Mouse (Mus musculus) CH12.LX (cell line): Measurements from ENCODE around the gene Nkx2-3. TPM values are rescaled to one million over a fixed set of nuclear protein-coding genes. Genes with fewer than 3 reads are reported as not detected.

Source experiments
- DNase-seq: peaks from one replicate; pipeline ENCODE4 v3.0.0-alpha.2; 2013; ENCODE audit errors: extremely low read depth
- H3K27ac ChIP-seq: 2 replicates; pipeline ENCODE4 v1.5.1; 2012; ENCODE audit warnings: low read depth, mild to moderate bottlenecking, control low read depth, moderate library complexity; ENCODE audit not compliant: insufficient read depth
- H3K27me3 ChIP-seq: replicated peaks from 2 replicates; pipeline ENCODE3; 2012; ENCODE audit warnings: inconsistent platforms
- H3K36me3 ChIP-seq, 2 experiments: replicated peaks in 1 of 2; 2 replicates each; pipeline versions ENCODE3 to v1.6.1; 2012; ENCODE audit warnings: inconsistent platforms in 1 of 2, low read length in 1 of 2, mild to moderate bottlenecking in 1 of 2, mixed read lengths in 1 of 2, moderate library complexity in 1 of 2; ENCODE audit not compliant: control insufficient read depth in 1 of 2, insufficient read depth in 1 of 2
- H3K4me1 ChIP-seq, 2 experiments: 2 replicates each; pipeline ENCODE4 v1.6.1; 2012; ENCODE audit warnings: inconsistent platforms in 1 of 2, moderate library complexity in 1 of 2; ENCODE audit not compliant: insufficient read depth in 2 of 2, control insufficient read depth in 1 of 2
- H3K4me2 ChIP-seq: 2 replicates; pipeline ENCODE4 v1.6.1; 2012; ENCODE audit warnings: low read depth, mild to moderate bottlenecking, control low read depth; ENCODE audit not compliant: poor library complexity, insufficient read depth, severe bottlenecking
- H3K4me3 ChIP-seq, 3 experiments: fragments of 150-350 bp in 1 of 3; sonication (generic) in 1 of 3; replicated peaks in 1 of 3; 2 replicates each; pipeline versions ENCODE3 to v1.5.1; 2011 to 2012; ENCODE audit warnings: low read depth in 2 of 3, low read length in 2 of 3, mild to moderate bottlenecking in 2 of 3, moderate library complexity in 2 of 3, control low read depth in 1 of 3, improper control_type of control experiment in 1 of 3, inconsistent platforms in 1 of 3, mixed read lengths in 1 of 3; ENCODE audit not compliant: poor library complexity in 1 of 3
- H3K79me2 ChIP-seq: replicated peaks from 2 replicates; pipeline ENCODE4 v1.6.1; 2012; ENCODE audit warnings: mild to moderate bottlenecking, moderate library complexity; ENCODE audit not compliant: control insufficient read depth, poor library complexity, insufficient read depth, severe bottlenecking; ENCODE audit errors: extremely low read depth
- H3K9ac ChIP-seq: 2 replicates; pipeline ENCODE4 v1.6.1; 2012; ENCODE audit warnings: low read depth, mild to moderate bottlenecking, control low read depth, moderate library complexity; ENCODE audit not compliant: insufficient read depth
- H3K9me3 ChIP-seq: replicated peaks from 2 replicates; pipeline ENCODE3; 2012; ENCODE audit warnings: low read length, inconsistent platforms, mixed read lengths
- BHLHE40 ChIP-seq: IDR thresholded peaks from 2 replicates; pipeline ENCODE4 v1.6.1; 2011; ENCODE audit warnings: mild to moderate bottlenecking, low read depth, low read length, improper control_type of control experiment
- CHD1 ChIP-seq: IDR thresholded peaks from 2 replicates; pipeline ENCODE4 v1.6.1; 2012; ENCODE audit warnings: low read depth, low read length, improper control_type of control experiment, inconsistent platforms
- CHD2 ChIP-seq: IDR thresholded peaks from 2 replicates; pipeline ENCODE4 v1.6.1; 2011; ENCODE audit warnings: low read length, improper control_type of control experiment
- CTCF ChIP-seq, 2 experiments: IDR thresholded peaks in 1 of 2; conservative IDR thresholded peaks in 1 of 2; 2 replicates each; pipeline ENCODE4 v1.5.1; 2011 to 2012; ENCODE audit warnings: low read depth in 2 of 2, low read length in 2 of 2, improper control_type of control experiment in 1 of 2, inconsistent platforms in 1 of 2, mild to moderate bottlenecking in 1 of 2, moderate library complexity in 1 of 2
- E2F4 ChIP-seq: IDR thresholded peaks from 2 replicates; pipeline ENCODE4 v1.6.1; 2011; ENCODE audit warnings: low read depth, low read length, improper control_type of control experiment; ENCODE audit not compliant: insufficient replicate concordance
- EP300 ChIP-seq: IDR thresholded peaks from 2 replicates; pipeline ENCODE4 v1.6.1; 2011; ENCODE audit warnings: low read length, improper control_type of control experiment
- ETS1 ChIP-seq: conservative IDR thresholded peaks from 2 replicates; pipeline ENCODE4 v1.6.1; 2012; ENCODE audit warnings: low read depth, mild to moderate bottlenecking, inconsistent platforms, low read length, improper control_type of control experiment, moderate library complexity
- GABPA ChIP-seq: IDR thresholded peaks from 2 replicates; pipeline ENCODE4 v1.6.1; 2012; ENCODE audit warnings: low read depth, low read length, improper control_type of control experiment, inconsistent platforms; ENCODE audit not compliant: insufficient replicate concordance
- HCFC1 ChIP-seq: IDR thresholded peaks from 2 replicates; pipeline ENCODE4 v1.6.1; 2012; ENCODE audit warnings: low read depth, mild to moderate bottlenecking, inconsistent platforms, low read length, improper control_type of control experiment
- IRF4 ChIP-seq: IDR thresholded peaks from 2 replicates; pipeline ENCODE4 v1.6.1; 2014; ENCODE audit warnings: low read depth, mild to moderate bottlenecking, inconsistent platforms, low read length, improper control_type of control experiment
- JUN ChIP-seq: IDR thresholded peaks from 2 replicates; pipeline ENCODE4 v1.6.1; 2011; ENCODE audit warnings: low read depth, mild to moderate bottlenecking, low read length, improper control_type of control experiment, moderate library complexity; ENCODE audit not compliant: insufficient read depth
- KAT2A ChIP-seq: IDR thresholded peaks from 2 replicates; pipeline ENCODE4 v1.6.1; 2012; ENCODE audit warnings: low read length, improper control_type of control experiment, inconsistent platforms; ENCODE audit not compliant: insufficient replicate concordance
- MAX ChIP-seq: IDR thresholded peaks from 2 replicates; pipeline ENCODE4 v1.6.1; 2011; ENCODE audit warnings: low read length, improper control_type of control experiment
- MAZ ChIP-seq: IDR thresholded peaks from 2 replicates; pipeline ENCODE4 v1.6.1; 2012; ENCODE audit warnings: low read depth, mild to moderate bottlenecking, inconsistent platforms, low read length, improper control_type of control experiment, moderate library complexity
- MEF2A ChIP-seq: IDR thresholded peaks from 2 replicates; pipeline ENCODE4 v1.6.1; 2014; ENCODE audit warnings: low read depth, mild to moderate bottlenecking, inconsistent platforms, low read length, improper control_type of control experiment, borderline replicate concordance
- MYC ChIP-seq: IDR thresholded peaks from 2 replicates; pipeline ENCODE4 v1.6.1; 2011; ENCODE audit warnings: low read depth, mild to moderate bottlenecking, improper control_type of control experiment, low read length
- NRF1 ChIP-seq: IDR thresholded peaks from 2 replicates; pipeline ENCODE4 v1.6.1; 2014; ENCODE audit warnings: low read depth, mild to moderate bottlenecking, inconsistent platforms, low read length, improper control_type of control experiment, moderate library complexity
- PAX5 ChIP-seq: IDR thresholded peaks from 2 replicates; pipeline ENCODE4 v1.6.1; 2012; ENCODE audit warnings: low read length, inconsistent platforms, mixed read lengths
- POLR2A ChIP-seq: IDR thresholded peaks from 2 replicates; pipeline ENCODE4 v1.6.1; 2011; ENCODE audit warnings: low read depth, mild to moderate bottlenecking, improper control_type of control experiment, low read length
- POLR2AphosphoS2 ChIP-seq: IDR thresholded peaks from 2 replicates; pipeline ENCODE4 v1.6.1; 2011; ENCODE audit warnings: low read depth, low read length, improper control_type of control experiment
- RAD21 ChIP-seq: IDR thresholded peaks from 2 replicates; pipeline ENCODE4 v1.6.1; 2011; ENCODE audit warnings: low read depth, mild to moderate bottlenecking, low read length, improper control_type of control experiment, moderate library complexity
- SIN3A ChIP-seq: IDR thresholded peaks from 2 replicates; pipeline ENCODE4 v1.6.1; 2012; ENCODE audit warnings: low read length, improper control_type of control experiment, inconsistent platforms
- SMC3 ChIP-seq: IDR thresholded peaks from 2 replicates; pipeline ENCODE4 v1.6.1; 2011; ENCODE audit warnings: low read depth, low read length, improper control_type of control experiment
- TBP ChIP-seq: conservative IDR thresholded peaks from 2 replicates; pipeline ENCODE4 v1.6.1; 2011; ENCODE audit warnings: low read depth, low read length, improper control_type of control experiment
- USF1 ChIP-seq: IDR thresholded peaks from 2 replicates; pipeline ENCODE4 v1.6.1; 2014; ENCODE audit warnings: low read depth, mild to moderate bottlenecking, inconsistent platforms, low read length, improper control_type of control experiment
- ZMIZ1 ChIP-seq: IDR thresholded peaks from 2 replicates; pipeline ENCODE4 v1.6.1; 2012; ENCODE audit warnings: low read depth, mild to moderate bottlenecking, inconsistent platforms, low read length, improper control_type of control experiment
- dilution Hi-C: fragments of 300-500 bp; cut with MboI; formaldehyde crosslinking; loops from 2 replicates; pipeline ENCODE4 v1.14.3; 2020; ENCODE audit warnings: low sequenced_read_pairs; ENCODE audit not compliant: extremely low pct_unique_long_range_greater_than_20kb, extremely low pct_ligation_motif_present
- in situ Hi-C: fragments of 300-500 bp; cut with MboI; formaldehyde crosslinking; loops from 3 replicates; pipeline ENCODE4 v1.14.3; 2019; ENCODE audit warnings: low sequenced_read_pairs, low pct_ligation_motif_present, low pct_unique_long_range_greater_than_20kb, mixed read lengths
- polyA plus RNA-seq: library from polyadenylated mRNA; unstranded; fragments of >175 nt; gene quantifications from 2 replicates; pipeline ENCODE4 v1.2.1, GENCODE M21; 2012; ENCODE audit warnings: low read depth; ENCODE audit not compliant: insufficient read length
- total RNA-seq, 2 experiments: library from RNA; depleted of rRNA; stranded (reverse); fragments of 300-350 nt in 1 of 2; fragments of >200 nt in 1 of 2; gene quantifications; 2 replicates each; pipeline ENCODE4 v1.2.3; 2012 to 2014

The Nkx2-3 gene
- total RNA-seq (2012; rRNA removed) = not detected in 2 replicates
- total RNA-seq (2014; rRNA removed) = not detected in 2 replicates
- polyA plus RNA-seq = 0.15 TPM in 1 of 2 replicates, not detected in the other

GRCm38 (mm10) chr19:43612051-43612450 lies at the start of gene Nkx2-3:
Gene Nkx2-3 (plus strand): TSS chr19:43612325.
- in situ Hi-C loops = no loop called here
- H3K9ac ChIP-seq = no peak within 1 kb of the TSS

DNA sequence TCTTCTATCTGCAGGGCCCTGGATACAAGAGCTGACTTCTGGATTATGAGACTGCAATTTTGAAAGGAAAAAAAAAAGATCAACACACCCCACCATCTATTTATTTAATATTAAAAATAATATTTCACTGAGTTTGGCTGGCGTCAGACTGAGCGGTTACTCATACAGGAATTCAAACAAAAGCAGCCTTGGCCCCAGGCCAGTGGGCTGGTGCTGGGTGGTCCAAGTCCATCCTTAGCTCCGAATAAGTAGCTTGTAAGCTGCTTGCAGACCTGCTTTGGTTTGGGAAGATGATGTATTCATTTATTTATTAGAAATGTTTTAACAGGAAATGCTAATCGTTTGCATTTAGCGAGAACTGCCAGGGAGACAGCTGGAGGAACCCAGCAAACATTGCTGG lies 49.0 kb upstream of the Nkx2-3 start:
- H3K27me3 ChIP-seq = no peaks in the 10 kb centered on the region
- H3K27ac ChIP-seq = no peak overlapping the region
- TF ChIP-seq IRF4 (no peak), BHLHE40 (no peak), MEF2A (no peak), MAX (no peak), CHD2 (no peak), SIN3A (no peak), ETS1 (no peak), SMC3 (no peak), MYC (no peak), PAX5 (no peak), GABPA (no peak), CTCF (conservative IDR thresholded peaks at IDR 0.05 in 1 of 2, IDR thresholded peaks at IDR 0.05 in 1 of 2; ENCODE audit: low read depth in 2 of 2, low read length in 2 of 2) (no peak), CHD1 (no peak), RAD21 (no peak), USF1 (no peak)
- H3K79me2 ChIP-seq = no peaks in the 10 kb centered on the region
- no peak overlapping the region for H3K4me3 ChIP-seq
- H3K9ac ChIP-seq = no peak overlapping the region
- no peak overlapping the region for H3K4me2 ChIP-seq
- in situ Hi-C loops (no loop called here), dilution Hi-C loops (no loop called here)
- no peak for DNase-seq
- no peaks in the 10 kb centered on the region for H3K9me3 ChIP-seq
- no peaks in the 10 kb centered on the region for H3K4me1 ChIP-seq
- H3K36me3 ChIP-seq = no peaks in the 10 kb centered on the region

More at GRCm38 (mm10) chr19:43612051-43612450, at the start of gene Nkx2-3:
- Histone ChIP-seq H3K4me3 (no peak within 1 kb of the TSS), H3K27me3 (peaks cover 23% of the 10 kb centered on the region), H3K36me3 (no peaks in the 10 kb centered on the region), H3K9me3 (peaks cover 21% of the 10 kb centered on the region), H3K79me2 (no peaks in the 10 kb centered on the region), H3K4me2 (no peak within 1 kb of the TSS), H3K4me1 (peaks cover 0 to 2% of the 10 kb centered on the region in 2 experiments; a peak in 1 of 4 replicates), H3K27ac (no peak within 1 kb of the TSS)
- no peak for DNase-seq
- dilution Hi-C loops = no loop called here
- TF ChIP-seq E2F4 (no peak), ZMIZ1 (no peak), GABPA (no peak), EP300 (no peak), POLR2A (no peak), TBP (no peak), NRF1 (no peak), MAZ (no peak), RAD21 (no peak), JUN (no peak), HCFC1 (no peak), MYC (no peak), USF1 (no peak), IRF4 (no peak), POLR2AphosphoS2 (no peak), KAT2A (no peak)
